Comparison of ENCODE assay signal across 8 mouse cellular contexts in the genomic region with DNA sequence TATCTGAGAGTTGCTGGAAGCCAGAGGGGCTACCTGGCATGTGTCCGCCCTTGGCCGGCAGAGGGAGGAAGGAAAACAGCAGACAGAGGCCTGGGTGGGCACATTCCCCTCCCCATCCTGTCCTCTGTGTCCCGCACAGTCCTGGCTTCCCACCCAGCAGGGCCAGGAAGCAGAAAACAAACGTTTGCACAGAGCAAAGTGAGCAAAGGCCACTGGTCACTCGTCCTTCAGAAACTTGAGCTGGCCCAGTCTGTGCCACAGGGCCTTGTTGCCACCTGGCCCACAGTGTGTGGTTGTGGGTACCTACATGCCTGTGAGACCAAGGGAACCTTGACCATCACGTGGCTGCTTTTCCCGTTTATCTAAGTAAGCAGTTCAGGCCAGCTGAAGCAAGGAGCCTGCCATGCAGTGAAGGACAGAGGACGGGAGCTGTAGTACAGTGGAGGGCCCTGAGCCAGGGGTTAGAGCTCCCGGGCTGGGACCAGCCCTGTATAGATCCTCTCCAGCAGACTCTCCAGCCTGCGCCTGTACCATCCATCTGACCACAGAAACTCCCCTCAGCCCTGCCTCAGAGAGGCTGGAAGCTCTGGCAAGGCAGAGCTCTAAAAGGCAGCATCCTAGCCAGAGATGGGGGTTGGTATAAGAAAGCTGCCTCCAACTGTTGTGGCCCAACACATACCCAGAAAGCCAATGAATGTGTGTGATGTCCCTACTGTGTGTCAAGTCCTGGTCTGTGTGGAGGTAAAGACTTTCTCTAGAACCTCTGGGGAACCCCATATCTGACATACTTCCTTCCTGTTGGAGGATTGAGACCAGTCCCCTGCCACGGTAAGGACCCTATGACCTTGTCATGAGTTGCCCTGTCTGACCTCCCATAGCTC.
DNase-seq lines count a peak whose midpoint lies in the region; ATAC-seq lines count a peak whose summit lies in the region.

No protein-coding gene starts in this region.

- WGBS in neural tube, embryonic 15.5 days, result 69% methylated on average over 11 of the region's 11 CpGs

- no peaks in the 10 kb centered on the region for H3K9me3 ChIP-seq in neural tube, embryonic 15.5 days (replicated peaks)

- no peak overlapping the region for H3K4me3 ChIP-seq in neural tube, embryonic 15.5 days (replicated peaks)

- H3K4me2 ChIP-seq in neural tube, embryonic 15.5 days, result no peak overlapping the region

- peaks cover 66% of the 10 kb centered on the region for H3K4me1 ChIP-seq in neural tube, embryonic 15.5 days

- no peak overlapping the region for H3K9ac ChIP-seq in neural tube, embryonic 15.5 days (replicated peaks)

- ATAC-seq in neural tube, embryonic 15.5 days (ENCODE audit: low FRiP score), result no peak
- no peak for ATAC-seq in monocyte, adult 5-6 weeks (replicated peaks; ENCODE audit: insufficient number of reproducible peaks, low FRiP score, low TSS enrichment, poor library complexity, severe bottlenecking)

- H3K27ac ChIP-seq in neural tube, embryonic 15.5 days (replicated peaks), result peak overlapping the region; percentile 54; the same call in 1 of the 2 replicates

- no peaks in the 10 kb centered on the region for H3K27me3 ChIP-seq in neural tube, embryonic 15.5 days (replicated peaks)

- no peaks in the 10 kb centered on the region for H3K36me3 ChIP-seq in neural tube, embryonic 15.5 days

- intact Hi-C loops in heart, postnatal 10 days (cut with DNase I), result loop anchor here (2.0 kb wide), 1 partner anchor 63 kb away; no protein-coding TSS in a partner anchor

- DNase-seq in ovary, postnatal 36 days (ENCODE audit: low spot score), result peak; percentile 59
- no peak for DNase-seq in ovary, postnatal 14 days (ENCODE audit: low spot score)
- peak; percentile 65 to 80 for DNase-seq in heart, postnatal 10 days
- peak; percentile 49 to 59 for DNase-seq in kidney, postnatal 4 days
- no peak for DNase-seq in spleen, postnatal 36 days (ENCODE audit: low spot score in 2 of 2)
- DNase-seq in right cerebral cortex, postnatal 14 days, result no peak

Comparison
In these comparisons a context has a peak if more than half of its experiments do, and no peak if none do; other contexts are left out.
1. DNase-seq: peak in ovary, postnatal 36 days (single experiment), heart, postnatal 10 days (2 of 2) and kidney, postnatal 4 days (2 of 2); none in ovary, postnatal 14 days (single experiment), spleen, postnatal 36 days (0 of 2) and right cerebral cortex, postnatal 14 days (single experiment).